Mouse (Mus musculus): ENCODE data around the gene Zfp319. TPM values are rescaled to one million over a fixed set of nuclear protein-coding genes. Genes with fewer than 3 reads are reported as not detected.
A peak's percentile ranks its signal among the peaks of the same experiment; 100 is the strongest.
"Not testable (repeated sequence)": the region's sequence is repeated elsewhere in the genome, so short reads cannot be mapped to it uniquely, and the experiment has no call there.

The Zfp319 gene
- 7.4 TPM for polyA plus RNA-seq (2012; fragmentation: generic; extraction: Trizol)

DNA sequence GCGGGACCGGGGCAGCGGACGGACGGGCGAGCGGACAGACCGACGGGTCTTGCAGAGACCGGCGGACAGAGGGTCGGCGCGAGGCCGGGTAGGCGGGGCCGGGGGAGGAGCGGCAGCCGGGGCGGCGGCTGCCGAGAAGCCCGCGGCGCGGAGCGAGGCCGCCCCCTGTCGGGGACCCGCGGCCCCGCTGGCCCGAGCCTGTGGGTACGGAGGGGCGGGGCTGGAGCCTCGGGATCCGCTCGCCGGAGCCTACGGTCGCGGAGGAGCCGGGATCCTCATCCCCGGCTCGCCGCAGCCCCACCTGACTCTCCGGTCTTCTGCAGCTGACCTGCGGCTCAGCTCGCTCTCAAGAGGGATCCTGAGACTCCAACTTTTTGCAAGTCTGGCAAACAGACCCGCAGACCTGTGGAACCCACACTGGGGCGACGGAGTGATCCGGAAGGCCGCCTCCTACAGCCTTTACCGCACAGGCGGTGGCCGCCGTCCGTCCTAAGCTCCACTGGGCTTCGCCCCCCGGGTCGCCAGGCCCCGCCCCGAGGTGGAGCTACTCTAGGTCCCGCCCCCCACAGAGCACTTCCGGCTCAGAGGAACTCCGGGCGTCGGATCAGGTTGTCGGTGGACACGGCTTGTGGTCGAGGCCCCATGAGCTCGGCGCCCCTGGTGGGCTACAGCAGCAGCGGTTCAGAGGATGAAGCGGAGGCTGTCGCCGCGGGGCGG, at the start of gene Zfp319, which contains the start of gene Usb1:
TSS of gene Zfp319 (minus strand) at position 231 of the 717 bp plus-strand sequence.
TSS of gene Usb1 (plus strand) at position 565 of the 717 bp plus-strand sequence.
- Histone ChIP-seq H3K4me3 (peak within 1 kb of the TSS; percentile 78), H3K27me3 (ENCODE audit: control insufficient read depth, insufficient read depth, insufficient read length) (no peaks in the 10 kb centered on the region), H3K36me3 (ENCODE audit: control insufficient read depth, insufficient read depth) (peaks cover 13% of the 10 kb centered on the region), H3K79me2 (ENCODE audit: control insufficient read depth, insufficient read depth) (peaks cover 37% of the 10 kb centered on the region), H3K4me2 (ENCODE audit: low read depth) (peak within 1 kb of the TSS; percentile 91), H3ac (ENCODE audit: control insufficient read depth, insufficient read length) (peak within 1 kb of the TSS; percentile 73)
- TF ChIP-seq E2F4 (IDR thresholded peaks at IDR 0.05; ENCODE audit: insufficient read depth), result no peak
- no peak for TF ChIP-seq REST (IDR thresholded peaks at IDR 0.05; ENCODE audit: insufficient read depth, insufficient read length)
- peak; percentile 88 for TF ChIP-seq POLR2A (IDR thresholded peaks at IDR 0.05; ENCODE audit: insufficient read length, low read depth)
- TF ChIP-seq MAX (IDR thresholded peaks at IDR 0.05; ENCODE audit: low read depth), result no peak
- peak in 1 of 3 experiments; percentile 6 for TF ChIP-seq MYOD1 (IDR thresholded peaks at IDR 0.05; ENCODE audit: control insufficient read depth in 1 of 3, insufficient read length in 2 of 3, low read depth in 2 of 3)
- TF ChIP-seq POLR2AphosphoS2 (IDR thresholded peaks at IDR 0.05; ENCODE audit: insufficient read length, low read depth), result peak; percentile 82
- TF ChIP-seq CEBPB (IDR thresholded peaks at IDR 0.05; ENCODE audit: insufficient read depth, poor library complexity, severe bottlenecking), result no peak
- TF ChIP-seq MYOG (IDR thresholded peaks at IDR 0.05; ENCODE audit: control insufficient read depth in 1 of 3, insufficient read depth in 1 of 3, insufficient read length in 2 of 3, low read depth in 2 of 3), result no peak
- TF ChIP-seq USF1 (IDR thresholded peaks at IDR 0.05; ENCODE audit: low read depth), result no peak

GRCm38 (mm10) chr8:95380953-95381352, 49.2 kb upstream of the Zfp319 start:
- TF ChIP-seq MYOG (IDR thresholded peaks at IDR 0.05; ENCODE audit: control insufficient read depth in 1 of 3, insufficient read depth in 1 of 3, insufficient read length in 2 of 3, low read depth in 2 of 3), result no peak
- no peak for TF ChIP-seq USF1 (IDR thresholded peaks at IDR 0.05; ENCODE audit: low read depth)
- no peak for TF ChIP-seq POLR2AphosphoS2 (IDR thresholded peaks at IDR 0.05; ENCODE audit: insufficient read length, low read depth)
- no peak for TF ChIP-seq E2F4 (IDR thresholded peaks at IDR 0.05; ENCODE audit: insufficient read depth)
- no peak for TF ChIP-seq SRF (IDR thresholded peaks at IDR 0.05; ENCODE audit: control insufficient read depth, insufficient read length, low read depth)
- no peak for TF ChIP-seq REST (IDR thresholded peaks at IDR 0.05; ENCODE audit: insufficient read depth, insufficient read length)
- TF ChIP-seq TCF3 (IDR thresholded peaks at IDR 0.05; ENCODE audit: insufficient read length, low read depth), result no peak
- TF ChIP-seq POLR2A (IDR thresholded peaks at IDR 0.05; ENCODE audit: insufficient read length, low read depth), result no peak
- TF ChIP-seq MYOD1 (IDR thresholded peaks at IDR 0.05; ENCODE audit: control insufficient read depth in 1 of 3, insufficient read length in 2 of 3, low read depth in 2 of 3), result no peak
- TF ChIP-seq CEBPB (IDR thresholded peaks at IDR 0.05; ENCODE audit: insufficient read depth, poor library complexity, severe bottlenecking), result no peak
- no peaks in the 10 kb centered on the region for H3K36me3 ChIP-seq (ENCODE audit: control insufficient read depth, insufficient read depth)

DNA sequence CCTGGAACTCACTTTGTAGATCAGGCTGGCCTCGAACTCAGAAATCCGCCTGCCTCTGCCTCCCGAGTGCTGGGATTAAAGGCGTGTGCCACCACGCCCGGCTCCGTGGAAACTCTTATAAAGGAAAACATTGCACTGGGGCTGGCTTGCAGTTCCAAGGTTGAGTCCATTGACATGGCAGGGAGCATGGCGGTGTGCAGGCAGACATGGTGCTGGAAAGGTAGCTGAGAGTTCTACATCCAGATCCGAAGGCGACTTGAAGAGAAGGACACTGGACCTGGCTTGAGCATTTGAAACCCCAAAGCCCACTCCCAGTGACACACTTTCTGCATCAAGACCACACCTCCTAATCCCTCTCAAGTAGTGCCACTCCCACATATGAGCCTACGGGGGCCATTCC, 47.2 kb upstream of the Zfp319 start:
- H3K4me2 ChIP-seq (ENCODE audit: low read depth); H3K79me2 ChIP-seq (ENCODE audit: control insufficient read depth, insufficient read depth); H3ac ChIP-seq (ENCODE audit: control insufficient read depth, insufficient read length); H3K36me3 ChIP-seq (ENCODE audit: control insufficient read depth, insufficient read depth); H3K4me3 ChIP-seq; H3K27me3 ChIP-seq (ENCODE audit: control insufficient read depth, insufficient read depth, insufficient read length): not testable (repeated sequence)

More at GRCm38 (mm10) chr8:95380953-95381352, 49.2 kb upstream of the Zfp319 start:
- Histone ChIP-seq H3K79me2 (ENCODE audit: control insufficient read depth, insufficient read depth) (no peaks in the 10 kb centered on the region), H3K27me3 (ENCODE audit: control insufficient read depth, insufficient read depth, insufficient read length) (no peaks in the 10 kb centered on the region), H3K4me3 (no peak overlapping the region), H3ac (ENCODE audit: control insufficient read depth, insufficient read length) (no peak overlapping the region), H3K4me2 (ENCODE audit: low read depth) (no peak overlapping the region)

DNA sequence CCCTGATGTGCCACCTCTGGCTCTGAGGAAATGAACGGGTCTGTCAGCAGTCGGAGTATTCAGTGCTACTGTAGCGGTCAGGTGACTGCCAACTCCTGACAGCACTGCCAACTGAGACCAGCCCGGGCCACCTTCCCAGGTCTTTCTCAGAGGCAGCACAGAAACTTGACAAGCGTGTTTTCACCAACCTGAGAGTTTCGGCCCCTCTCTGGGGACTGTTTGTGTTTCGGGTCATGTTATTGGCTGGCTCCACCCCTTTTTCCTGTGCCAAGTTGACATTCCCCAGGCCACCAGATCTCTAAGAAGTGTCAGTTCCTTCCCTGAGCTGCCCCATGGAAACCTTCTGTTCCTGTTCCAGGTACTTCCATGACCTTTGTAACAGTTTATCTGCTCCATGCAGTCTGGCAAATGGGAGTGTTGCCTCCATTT, 46.1 kb upstream of the Zfp319 start:
- Histone ChIP-seq H3K27me3 (ENCODE audit: control insufficient read depth, insufficient read depth, insufficient read length) (no peaks in the 10 kb centered on the region), H3K36me3 (ENCODE audit: control insufficient read depth, insufficient read depth) (no peaks in the 10 kb centered on the region), H3K4me3 (no peak overlapping the region), H3K79me2 (ENCODE audit: control insufficient read depth, insufficient read depth) (no peaks in the 10 kb centered on the region), H3K4me2 (ENCODE audit: low read depth) (no peak overlapping the region), H3ac (ENCODE audit: control insufficient read depth, insufficient read length) (no peak overlapping the region)
- TF ChIP-seq POLR2AphosphoS2 (IDR thresholded peaks at IDR 0.05; ENCODE audit: insufficient read length, low read depth) (no peak), MYOG (IDR thresholded peaks at IDR 0.05; ENCODE audit: control insufficient read depth in 1 of 3, insufficient read depth in 1 of 3, insufficient read length in 2 of 3, low read depth in 2 of 3) (no peak), POLR2A (IDR thresholded peaks at IDR 0.05; ENCODE audit: insufficient read length, low read depth) (no peak), SRF (IDR thresholded peaks at IDR 0.05; ENCODE audit: control insufficient read depth, insufficient read length, low read depth) (no peak), E2F4 (IDR thresholded peaks at IDR 0.05; ENCODE audit: insufficient read depth) (no peak), TCF3 (IDR thresholded peaks at IDR 0.05; ENCODE audit: insufficient read length, low read depth) (no peak), REST (IDR thresholded peaks at IDR 0.05; ENCODE audit: insufficient read depth, insufficient read length) (no peak), CEBPB (IDR thresholded peaks at IDR 0.05; ENCODE audit: insufficient read depth, poor library complexity, severe bottlenecking) (no peak), USF1 (IDR thresholded peaks at IDR 0.05; ENCODE audit: low read depth) (no peak), MYOD1 (IDR thresholded peaks at IDR 0.05; ENCODE audit: control insufficient read depth in 1 of 3, insufficient read length in 2 of 3, low read depth in 2 of 3) (no peak), TCF12 (IDR thresholded peaks at IDR 0.05; ENCODE audit: insufficient read depth, poor library complexity, severe bottlenecking) (no peak), MAX (IDR thresholded peaks at IDR 0.05; ENCODE audit: low read depth) (no peak)

GRCm38 (mm10) chr8:95377101-95377500, 45.4 kb upstream of the Zfp319 start:
- no peak for TF ChIP-seq POLR2A (IDR thresholded peaks at IDR 0.05; ENCODE audit: insufficient read length, low read depth)
- no peak for TF ChIP-seq TCF3 (IDR thresholded peaks at IDR 0.05; ENCODE audit: insufficient read length, low read depth)
- TF ChIP-seq TCF12 (IDR thresholded peaks at IDR 0.05; ENCODE audit: insufficient read depth, poor library complexity, severe bottlenecking), result no peak
- no peak for TF ChIP-seq SRF (IDR thresholded peaks at IDR 0.05; ENCODE audit: control insufficient read depth, insufficient read length, low read depth)
- TF ChIP-seq POLR2AphosphoS2 (IDR thresholded peaks at IDR 0.05; ENCODE audit: insufficient read length, low read depth), result no peak
- TF ChIP-seq MYOG (IDR thresholded peaks at IDR 0.05; ENCODE audit: control insufficient read depth in 1 of 3, insufficient read depth in 1 of 3, insufficient read length in 2 of 3, low read depth in 2 of 3), result no peak
- no peak for TF ChIP-seq CEBPB (IDR thresholded peaks at IDR 0.05; ENCODE audit: insufficient read depth, poor library complexity, severe bottlenecking)
- TF ChIP-seq REST (IDR thresholded peaks at IDR 0.05; ENCODE audit: insufficient read depth, insufficient read length), result no peak
- no peak for TF ChIP-seq MAX (IDR thresholded peaks at IDR 0.05; ENCODE audit: low read depth)
- no peaks in the 10 kb centered on the region for H3K36me3 ChIP-seq (ENCODE audit: control insufficient read depth, insufficient read depth)
- no peak overlapping the region for H3K4me2 ChIP-seq (ENCODE audit: low read depth)
- H3K27me3 ChIP-seq (ENCODE audit: control insufficient read depth, insufficient read depth, insufficient read length), result no peaks in the 10 kb centered on the region
- no peak overlapping the region for H3ac ChIP-seq (ENCODE audit: control insufficient read depth, insufficient read length)
- H3K4me3 ChIP-seq, result no peak overlapping the region
- H3K79me2 ChIP-seq (ENCODE audit: control insufficient read depth, insufficient read depth), result no peaks in the 10 kb centered on the region

All from myocyte (in vitro differentiated cells).